Mouse (Mus musculus): Measurements from ENCODE around the gene Lamb1.

GRCm38 (mm10) chr12:31375283-31375615 is 110.2 kb downstream of the Lamb1 start:
- no peak for TF ChIP-seq ZNF384 (IDR thresholded peaks at IDR 0.05; ENCODE audit: low read depth, low read length)
- TF ChIP-seq MAFK (IDR thresholded peaks at IDR 0.05; ENCODE audit: insufficient read depth, low read depth, low read length), result no peak
- TF ChIP-seq HCFC1 (IDR thresholded peaks at IDR 0.05; ENCODE audit: borderline replicate concordance, insufficient read depth, low read length), result no peak
- no peak for TF ChIP-seq CHD2 (IDR thresholded peaks at IDR 0.05; ENCODE audit: low read depth, low read length)

Measured in ES-E14 (cell line).